Mouse (Mus musculus) E14TG2a.4 (cell line): ENCODE measurements around the gene Ptprt.

Experiments used
- CTCF ChIP-seq: conservative IDR thresholded peaks from 2 replicates; pipeline ENCODE4 v1.5.1; 2014; ENCODE audit warnings: low read length
- POU5F1 ChIP-seq: IDR thresholded peaks from 2 replicates; pipeline ENCODE4 v1.6.1; 2014; ENCODE audit warnings: low read length, borderline replicate concordance

DNA sequence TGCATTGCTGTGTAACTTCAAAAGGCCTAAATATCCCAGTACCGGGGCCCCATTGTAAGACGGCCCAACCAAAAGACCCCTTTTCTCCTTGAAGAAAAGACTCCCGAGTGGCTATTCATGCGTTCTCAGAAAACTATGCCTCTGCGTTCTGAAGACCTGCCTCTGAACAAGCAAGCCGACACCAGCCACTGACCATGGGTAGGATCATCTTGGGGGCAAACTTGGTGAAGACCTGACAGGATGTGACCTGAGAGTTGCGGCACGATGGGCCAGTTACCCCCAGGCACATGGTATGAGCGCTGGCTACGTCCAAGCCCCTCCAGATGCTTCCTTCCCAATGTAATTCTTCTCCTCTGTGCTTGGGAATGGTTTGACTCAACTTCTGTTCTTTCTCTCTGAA is 153.3 kb downstream of the Ptprt start:
- TF ChIP-seq CTCF (no peak), POU5F1 (no peak)
